Mouse (Mus musculus) right cerebral cortex, adult 2 months (tissue): ENCODE data around the gene Cmpk2.
"Not testable (repeated sequence)": the region's sequence is repeated elsewhere in the genome, so short reads cannot be mapped to it uniquely, and the experiment has no call there.

Experiments
- DNase-seq, 2 experiments: peaks; one replicate each; pipeline ENCODE4 v3.0.0; 2021 to 2022; ENCODE audit warnings: low spot score in 2 of 2

Gene Cmpk2

DNA sequence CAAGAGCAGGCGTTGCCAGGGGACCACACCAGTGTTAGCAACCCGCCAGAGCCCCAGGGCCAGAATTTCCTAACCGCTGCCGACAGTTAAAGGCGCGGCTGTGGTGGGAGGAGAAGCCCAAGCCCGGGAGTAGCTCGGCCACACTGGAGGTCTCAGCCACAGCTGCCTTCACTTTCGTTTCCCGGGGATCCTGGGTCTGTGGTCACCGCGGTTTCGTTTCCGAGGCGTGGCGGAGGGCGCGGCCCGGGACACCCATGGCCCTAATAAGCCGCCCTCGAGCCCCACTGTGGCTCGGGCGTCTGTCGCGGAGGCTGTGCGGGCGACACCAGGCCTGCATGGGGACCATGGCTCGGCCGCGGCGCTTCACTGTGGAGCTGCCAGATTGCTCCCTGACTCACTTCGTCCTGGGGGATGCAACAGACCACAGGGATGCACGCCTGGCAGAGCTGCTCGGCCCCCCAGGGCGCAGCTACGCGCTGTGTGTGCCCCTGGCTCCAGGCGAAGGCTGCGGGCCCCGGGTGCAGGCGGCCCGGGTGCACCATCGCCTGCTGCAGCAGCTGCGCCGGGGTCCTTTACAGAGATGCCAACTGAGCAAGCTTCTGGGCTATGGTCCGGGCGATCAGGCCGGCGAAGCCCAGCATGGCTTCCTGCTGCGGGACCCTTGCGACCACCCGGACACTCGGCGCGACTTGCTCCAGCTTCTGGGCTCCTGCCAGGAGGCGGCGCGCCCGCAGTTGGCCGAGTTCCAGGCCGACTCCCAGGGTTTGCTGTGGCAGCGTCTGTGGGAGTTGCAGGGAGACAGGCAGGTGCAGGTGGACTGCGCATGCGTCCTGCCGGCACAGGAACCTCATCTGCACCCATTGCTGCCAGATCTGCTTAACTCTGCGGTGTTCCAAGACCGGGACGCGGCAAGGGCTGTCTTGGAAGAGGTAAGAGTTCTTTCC is at the start of gene Cmpk2:
TSS of gene Cmpk2 (plus strand) at position 107 of the 944 bp plus-strand sequence.
- DNase-seq: peak; percentile 92 to 93

DNA sequence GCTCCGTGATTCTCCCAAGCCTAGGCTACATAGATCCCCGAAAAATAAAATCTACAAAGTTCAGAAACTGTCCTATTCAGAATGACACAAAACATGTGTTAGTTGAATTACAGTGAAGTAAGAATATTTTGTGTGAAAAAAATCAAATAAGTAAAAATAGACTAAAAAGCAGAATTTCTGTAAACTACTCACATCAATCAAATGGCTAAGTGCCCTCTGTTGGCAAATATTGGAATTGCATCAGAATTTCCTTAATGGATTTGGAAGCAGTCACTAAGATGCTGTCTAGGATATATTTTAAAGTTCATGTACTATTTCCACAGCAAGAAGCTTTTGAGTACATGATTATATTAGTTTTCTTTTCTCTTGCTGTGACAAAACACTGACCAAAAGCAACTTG is 44.2 kb upstream of the Cmpk2 start:
- no peak for DNase-seq

DNA sequence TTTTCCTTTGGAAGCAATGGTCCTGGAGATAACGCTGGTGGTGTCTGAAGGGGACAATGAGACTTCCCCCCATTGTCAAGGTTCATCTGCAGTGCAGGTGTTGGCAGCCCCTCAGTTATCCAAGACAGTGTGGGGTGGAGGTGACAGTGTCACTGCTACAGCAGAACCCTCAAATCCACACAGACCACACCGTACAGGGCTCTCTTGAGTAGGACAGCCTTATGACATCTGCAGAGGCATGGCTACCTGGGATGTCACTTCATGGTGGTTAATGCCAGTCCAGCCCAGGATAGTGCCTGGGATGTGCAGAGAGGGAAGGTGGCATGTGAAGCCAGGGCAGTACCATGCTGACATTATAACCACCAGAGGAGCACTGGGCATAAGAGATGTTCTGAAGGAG is 40.2 kb upstream of the Cmpk2 start:
- DNase-seq: not testable (repeated sequence)

DNA sequence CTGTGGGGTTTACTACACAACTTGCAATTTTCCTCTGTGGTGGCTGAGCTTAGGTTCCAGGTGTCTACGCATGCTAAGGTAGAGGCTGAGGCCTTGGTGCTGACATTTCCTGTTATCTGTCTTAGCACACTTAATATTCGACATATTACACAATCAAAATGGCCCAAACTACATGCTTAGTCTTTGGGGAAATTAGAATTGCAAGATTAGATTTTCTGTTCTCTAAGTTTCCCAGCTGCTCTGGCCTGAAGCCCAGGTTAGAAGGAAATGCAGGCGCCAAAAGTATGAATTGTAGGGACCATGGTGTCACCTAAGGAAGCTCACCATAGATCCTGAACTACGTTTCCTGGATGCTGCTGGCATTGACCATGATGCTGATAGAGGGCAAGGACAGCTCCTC is 32.7 kb upstream of the Cmpk2 start:
- no peak for DNase-seq

DNA sequence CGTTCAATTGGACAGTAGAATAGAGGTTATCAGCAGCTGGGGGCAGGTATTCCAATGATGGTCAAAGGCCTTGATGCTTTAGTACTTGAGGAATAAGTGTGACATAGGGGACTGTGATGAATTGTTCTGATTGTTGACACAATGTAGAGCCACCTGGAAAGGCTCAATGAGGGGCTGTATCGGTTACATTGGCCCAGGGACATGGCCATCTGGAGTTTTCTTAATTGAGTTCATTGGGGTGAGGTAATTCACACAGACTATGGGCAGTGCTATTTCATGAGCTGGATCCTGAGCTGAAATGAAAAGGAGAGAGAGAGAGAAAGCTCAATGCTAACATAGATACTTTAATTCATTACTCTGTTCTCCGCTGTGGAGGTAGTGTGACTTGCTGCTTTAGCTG is 31.1 kb upstream of the Cmpk2 start:
- DNase-seq: no peak

DNA sequence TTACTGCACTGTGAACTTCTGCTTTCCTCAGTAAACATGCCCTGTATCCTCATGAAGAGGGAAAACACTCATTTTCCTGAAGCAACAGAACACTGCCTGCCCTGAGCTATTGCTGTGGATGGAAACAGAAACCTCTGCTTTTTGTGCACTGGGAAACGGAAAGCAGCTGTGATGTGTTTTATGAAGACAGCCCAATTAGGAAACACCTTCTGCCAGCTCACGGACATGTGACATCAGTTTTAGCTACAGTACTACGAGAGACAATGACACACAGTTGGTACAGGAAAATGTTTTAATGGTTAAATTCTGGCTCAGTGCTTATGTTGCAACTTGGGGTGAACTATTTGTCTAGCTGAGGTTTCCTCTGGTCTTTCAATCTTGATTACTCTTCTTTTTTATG is 29.6 kb upstream of the Cmpk2 start:
- no peak for DNase-seq

DNA sequence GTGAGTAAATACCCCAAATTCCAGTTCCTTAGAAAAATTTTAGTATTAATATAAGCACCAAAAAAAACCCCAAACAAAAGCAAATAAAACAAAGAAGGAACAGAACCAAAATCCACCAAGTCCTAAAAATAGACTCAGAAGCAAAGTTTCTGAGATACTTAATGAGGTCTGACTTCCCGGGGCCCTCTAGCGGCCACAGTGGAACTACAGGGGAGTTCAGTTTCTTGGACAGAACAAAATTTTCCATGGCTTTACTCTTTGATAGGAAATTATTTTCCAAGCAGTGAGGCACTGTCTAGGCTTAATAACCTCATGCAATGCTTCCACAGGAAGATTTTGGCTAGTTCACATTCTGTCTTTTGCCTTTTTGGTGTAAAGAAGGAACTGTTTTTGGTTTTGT is 24.9 kb upstream of the Cmpk2 start:
- DNase-seq: peak; percentile 77 to 82

DNA sequence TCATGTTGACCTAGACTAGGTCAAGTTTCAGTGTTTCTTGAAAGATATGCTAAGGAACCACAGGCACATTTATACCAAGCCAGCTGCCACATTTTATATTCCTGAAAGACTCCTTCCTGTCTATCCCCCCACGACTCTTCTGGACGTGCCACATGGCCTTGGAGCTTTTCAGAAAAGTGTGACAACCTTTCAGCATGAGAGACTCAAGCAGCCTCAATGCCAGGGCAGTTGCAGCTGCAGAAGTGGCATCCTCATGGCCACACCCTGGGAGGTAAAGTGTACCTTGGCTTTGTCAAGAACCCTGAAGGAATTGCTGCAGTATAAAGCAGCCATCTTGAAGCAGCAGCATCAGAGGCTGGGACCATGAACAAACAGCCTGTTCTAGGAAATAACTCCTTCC is 24.5 kb upstream of the Cmpk2 start:
- DNase-seq: no peak

DNA sequence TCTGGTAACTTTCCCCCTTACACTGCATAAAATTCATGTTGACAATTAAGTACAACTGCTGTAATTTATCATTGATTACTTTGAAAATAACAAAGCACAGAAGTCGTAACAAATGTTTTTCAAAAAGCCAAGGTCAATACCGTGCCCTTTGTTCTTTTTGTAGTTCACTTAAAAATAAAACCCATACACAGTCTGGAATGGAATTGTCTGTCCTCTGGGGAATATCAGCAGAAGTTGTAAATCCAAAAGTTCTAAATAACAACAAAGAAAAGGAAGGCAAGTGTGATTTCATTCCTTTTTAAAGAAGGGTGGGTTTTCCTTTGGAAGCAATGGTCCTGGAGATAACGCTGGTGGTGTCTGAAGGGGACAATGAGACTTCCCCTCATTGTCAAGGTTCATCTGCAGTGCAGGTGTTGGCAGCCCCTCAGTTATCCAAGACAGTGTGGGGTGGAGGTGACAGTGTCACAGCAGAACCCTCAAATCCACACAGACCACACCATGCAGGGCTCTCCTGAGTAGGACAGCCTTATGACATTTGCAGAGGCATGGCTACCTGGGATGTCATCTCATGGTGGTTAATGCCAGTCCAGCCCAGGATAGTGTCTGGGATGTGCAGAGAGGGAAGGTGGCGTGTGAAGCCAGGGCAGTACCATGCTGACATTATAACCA is 22.5 kb upstream of the Cmpk2 start:
- DNase-seq: no peak

DNA sequence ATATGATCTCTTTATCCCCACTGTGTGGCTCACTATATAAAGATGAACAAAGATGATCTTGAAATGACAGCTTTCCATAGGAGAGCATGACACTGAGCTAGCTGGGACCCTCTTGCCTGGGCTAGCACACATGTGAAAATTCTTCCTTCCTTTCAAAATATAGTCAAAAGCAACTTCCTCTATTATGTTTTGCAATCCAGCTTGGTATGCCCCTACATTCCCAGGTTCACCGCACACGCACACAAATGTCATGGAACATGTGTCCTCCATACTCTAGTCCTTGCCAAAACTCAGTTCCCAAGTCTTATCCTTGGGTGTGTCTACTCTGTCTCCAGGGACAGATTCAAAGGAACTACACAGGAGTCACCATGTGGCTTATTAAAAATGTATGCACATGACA is 19.5 kb upstream of the Cmpk2 start:
- no peak for DNase-seq

DNA sequence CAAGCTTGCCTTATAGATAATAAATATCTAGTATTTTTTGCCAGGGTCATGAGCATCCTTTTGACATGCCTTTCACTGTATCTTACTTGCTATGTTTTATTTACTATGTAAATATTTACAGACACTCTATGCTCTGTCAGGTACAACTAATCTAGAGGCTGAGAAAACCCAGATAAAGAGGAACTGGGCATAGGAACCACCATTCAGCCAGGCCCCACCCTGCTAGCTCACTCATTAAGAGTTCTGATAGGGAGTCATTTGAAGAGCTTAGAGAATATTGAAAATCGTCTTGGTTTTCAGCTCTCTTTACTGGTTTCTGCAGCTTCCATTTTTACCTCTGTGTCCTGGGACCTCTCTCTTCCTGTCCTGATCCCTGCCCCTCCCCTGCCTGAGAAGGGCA is 17.9 kb upstream of the Cmpk2 start:
- DNase-seq: no peak

DNA sequence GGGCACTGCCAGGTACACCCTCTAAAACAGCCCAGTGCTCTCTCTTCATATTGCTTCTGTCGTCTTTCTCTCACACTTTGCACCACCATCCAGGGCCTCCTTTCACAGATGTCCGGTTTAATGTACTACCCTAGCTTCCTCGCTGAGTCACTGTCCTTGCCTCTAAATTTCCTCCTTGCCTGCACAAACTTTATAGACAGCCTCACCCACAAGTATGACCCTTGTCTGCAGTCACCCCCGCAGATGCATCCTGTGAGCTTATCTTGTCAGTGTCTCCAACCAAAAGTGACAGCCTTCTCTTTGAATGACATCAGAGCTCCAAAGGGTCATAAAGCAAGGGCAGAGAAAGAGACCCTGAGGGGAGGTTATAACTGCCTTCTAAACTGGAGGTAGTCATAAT is 16.1 kb upstream of the Cmpk2 start:
- no peak for DNase-seq

DNA sequence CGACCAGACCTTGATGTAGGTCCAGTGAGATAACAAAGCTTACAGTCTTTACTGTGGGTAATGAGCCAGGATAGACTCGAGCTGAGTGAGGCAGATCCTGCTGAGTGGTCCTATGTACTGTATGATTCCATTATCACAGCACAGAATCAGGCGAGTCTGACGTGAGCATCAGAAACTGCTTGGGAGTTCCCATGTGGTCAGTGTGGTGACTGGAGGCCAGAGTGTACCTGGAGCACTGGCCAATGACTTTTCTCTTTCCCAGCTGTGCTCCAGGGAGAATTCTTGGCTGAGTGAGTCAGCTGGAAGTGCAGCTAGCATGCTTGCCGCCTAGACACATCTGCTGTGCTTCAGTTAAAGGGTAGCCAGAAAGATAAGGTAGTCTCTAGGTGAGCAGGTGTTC is 14.3 kb upstream of the Cmpk2 start:
- no peak for DNase-seq

DNA sequence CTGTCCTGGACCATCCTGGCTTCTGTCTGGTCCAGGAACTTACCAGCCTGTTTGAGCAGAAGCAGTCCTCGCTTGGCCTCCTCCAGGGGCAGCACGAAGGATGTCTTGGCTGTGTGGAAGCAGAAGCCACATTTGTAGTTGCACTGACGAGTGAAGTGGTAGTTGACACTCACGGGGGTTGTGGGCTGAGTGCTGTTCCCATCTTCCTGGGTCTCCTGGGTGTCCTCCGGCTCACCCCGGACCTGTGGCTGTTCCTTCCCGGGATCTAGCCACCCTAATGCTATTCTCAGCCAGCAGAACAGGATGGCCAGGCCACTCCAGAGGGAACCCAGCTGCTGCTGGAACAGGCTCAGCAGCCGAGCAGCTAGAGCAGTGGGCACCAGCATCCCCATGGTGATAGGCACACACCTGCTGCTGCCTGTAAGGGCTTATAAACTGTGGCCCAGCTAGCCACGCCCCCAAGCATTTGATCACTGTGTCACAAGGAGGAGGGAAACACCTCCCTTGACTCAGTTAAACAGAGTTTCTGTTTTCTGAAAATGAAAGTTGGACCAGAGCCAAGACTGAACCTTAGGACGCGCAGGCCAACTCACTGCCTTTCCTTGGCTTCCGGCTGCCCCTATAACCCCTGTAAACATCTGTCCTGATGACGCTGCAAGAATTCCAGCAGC is 12.8 kb upstream of the Cmpk2 start, which contains the start of gene Rsad2:
TSS of gene Rsad2 (minus strand) at position 425 of the 671 bp plus-strand sequence.
- peak; percentile 17 to 21 for DNase-seq

DNA sequence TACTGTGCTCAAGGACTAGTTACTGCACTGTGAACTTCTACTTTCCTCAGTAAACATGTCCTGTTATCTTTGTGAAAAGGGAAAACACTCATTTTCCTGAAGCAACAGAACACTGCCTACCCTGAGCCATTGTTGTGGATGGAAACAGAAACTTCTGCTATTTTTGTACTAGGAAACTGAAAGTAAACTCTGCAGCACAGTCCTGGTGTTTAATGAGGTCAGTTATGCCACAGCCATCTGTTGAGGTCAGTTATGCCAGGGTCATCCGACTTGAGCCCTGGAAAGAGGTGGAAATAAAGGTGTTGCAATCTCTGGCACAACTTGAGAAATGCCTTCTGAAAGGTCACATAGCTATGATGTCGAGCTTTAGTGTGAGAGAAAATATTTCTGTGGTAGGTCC is 8.9 kb upstream of the Cmpk2 start:
- DNase-seq: no peak

DNA sequence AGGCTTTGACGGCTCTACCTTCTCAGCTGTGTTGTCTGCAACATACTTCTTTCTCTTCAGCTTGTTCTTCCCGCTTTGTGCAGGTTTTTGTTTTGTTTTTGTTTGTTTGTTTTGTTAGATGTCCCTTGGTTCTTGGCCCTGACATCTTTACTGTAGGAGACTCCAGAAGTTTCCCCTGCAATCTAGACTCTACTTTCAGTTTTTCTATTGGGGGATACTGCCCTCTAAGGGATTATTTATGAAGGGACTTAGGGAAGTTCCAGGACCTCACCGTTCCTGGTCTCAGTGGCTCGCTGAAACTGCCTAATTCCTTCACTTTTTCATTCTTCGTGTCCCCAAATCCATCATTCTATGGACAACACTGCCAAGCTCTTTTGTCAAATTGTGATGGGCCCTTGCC is 3.4 kb upstream of the Cmpk2 start:
- DNase-seq: no peak

DNA sequence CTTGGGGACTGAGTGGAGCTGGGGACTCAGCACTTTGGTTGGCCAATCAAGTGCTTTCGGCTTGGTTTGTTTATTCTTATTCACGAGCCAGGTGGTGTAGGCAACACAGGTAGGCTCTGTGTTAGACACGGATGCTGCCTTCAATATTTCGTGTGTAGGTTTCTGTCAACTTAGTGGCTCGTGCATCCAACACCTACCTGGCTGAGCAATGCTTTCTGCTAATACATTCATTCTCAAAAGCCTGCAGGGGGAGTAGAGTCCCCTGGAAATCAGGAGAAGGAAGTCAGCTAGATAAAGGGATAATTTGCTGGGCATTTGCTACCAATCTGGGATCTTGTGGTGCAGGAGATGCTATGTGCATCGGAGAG is 1.0 kb downstream of the Cmpk2 start:
- DNase-seq: no peak

DNA sequence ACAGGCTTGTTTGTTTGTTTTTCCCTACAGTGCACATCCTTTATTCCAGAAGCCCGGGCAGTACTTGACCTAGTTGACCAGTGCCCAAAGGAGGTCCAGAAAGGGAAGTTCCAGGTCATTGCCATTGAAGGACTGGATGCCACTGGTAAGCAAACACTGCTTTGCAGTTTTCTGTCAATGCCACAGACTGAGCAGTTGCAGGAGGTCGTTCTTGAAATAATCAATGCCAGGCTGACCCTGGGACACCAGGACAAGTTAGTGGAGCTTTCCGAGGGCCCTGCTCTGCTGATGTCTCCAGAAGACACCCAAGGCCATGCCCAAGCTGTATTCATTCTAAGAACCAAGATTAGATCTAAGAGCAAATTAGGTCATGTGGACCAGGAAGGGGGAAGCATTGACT is 2.4 kb downstream of the Cmpk2 start:
- no peak for DNase-seq

DNA sequence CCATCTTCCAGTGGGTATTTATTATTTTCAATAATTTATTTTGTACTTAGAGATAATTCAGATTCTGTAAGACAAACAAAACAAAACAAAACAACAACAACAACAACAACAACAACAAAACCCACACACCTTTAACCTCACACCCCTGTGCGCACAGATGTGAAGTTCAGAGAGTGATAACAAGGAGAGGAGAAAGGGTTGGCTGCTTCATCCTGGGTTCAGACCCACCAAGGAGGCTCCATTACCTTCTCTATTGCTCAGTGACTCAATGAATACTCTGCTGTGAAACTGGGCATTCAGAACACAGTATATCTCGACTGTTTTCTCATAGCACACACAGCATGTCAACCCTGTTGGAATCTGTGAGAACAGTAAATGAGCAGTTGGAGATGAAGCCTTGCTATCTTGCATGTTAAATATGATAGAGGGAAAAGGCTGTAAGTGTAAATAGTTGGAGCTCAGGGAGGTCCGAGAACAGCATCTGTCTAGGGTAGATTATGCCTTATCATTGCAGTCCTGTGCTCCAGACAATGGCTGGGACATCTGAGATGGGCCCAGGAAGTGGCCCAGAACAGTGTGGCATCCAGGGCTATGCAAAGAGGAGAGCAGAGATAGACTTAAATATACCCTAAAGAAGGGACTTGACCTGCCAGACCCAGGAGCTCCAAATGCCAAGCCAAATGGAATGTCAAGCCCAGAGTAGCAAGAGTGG is 3.9 kb downstream of the Cmpk2 start:
- no peak for DNase-seq

DNA sequence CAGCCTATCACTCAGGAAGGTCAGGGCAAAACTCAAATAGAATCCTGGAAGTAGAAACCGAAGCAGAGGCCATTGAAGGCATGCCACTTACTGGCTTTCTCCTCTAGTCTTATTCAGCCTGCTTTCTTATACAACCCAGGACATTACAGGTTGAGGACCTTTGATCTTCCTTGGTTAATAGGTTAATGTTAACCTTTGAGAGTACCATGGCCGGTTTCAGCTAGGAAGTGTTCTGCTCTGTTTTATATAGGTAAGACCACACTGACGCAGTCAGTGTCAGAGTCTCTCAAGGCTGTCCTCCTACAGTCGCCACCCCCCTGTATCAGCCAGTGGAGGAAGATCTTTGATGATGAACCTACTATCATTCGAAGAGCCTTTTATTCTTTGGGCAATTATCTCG is 4.7 kb downstream of the Cmpk2 start:
- no peak for DNase-seq

DNA sequence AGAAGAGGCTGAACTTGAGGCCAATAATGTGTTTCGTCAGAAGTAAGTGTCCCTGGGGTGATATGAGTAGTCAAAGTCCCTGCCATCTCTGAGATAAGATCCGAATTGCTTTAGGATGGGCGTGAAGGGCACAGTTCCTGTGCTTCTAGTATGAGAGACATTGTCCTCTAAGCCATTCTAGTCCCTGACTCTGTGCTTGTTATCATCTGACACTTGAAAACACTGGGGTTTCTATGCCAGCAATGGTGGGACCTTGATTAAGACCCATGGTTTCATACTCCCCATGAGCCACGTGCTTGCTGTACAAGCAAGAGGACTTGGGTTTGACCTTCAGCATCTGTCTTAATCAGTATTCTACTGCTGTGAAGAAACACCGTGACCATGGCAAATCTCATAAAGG is 8.2 kb downstream of the Cmpk2 start:
- DNase-seq: no peak
